Mouse (Mus musculus): ENCODE measurements around the gene Ube2o. TPM values are rescaled to one million over a fixed set of nuclear protein-coding genes. Genes with fewer than 3 reads are reported as not detected.
A peak's percentile ranks its signal among the peaks of the same experiment; 100 is the strongest.

Gene Ube2o
- total RNA-seq, 2 experiments from 2014 or later: 43.3 to 49.2 TPM

DNA sequence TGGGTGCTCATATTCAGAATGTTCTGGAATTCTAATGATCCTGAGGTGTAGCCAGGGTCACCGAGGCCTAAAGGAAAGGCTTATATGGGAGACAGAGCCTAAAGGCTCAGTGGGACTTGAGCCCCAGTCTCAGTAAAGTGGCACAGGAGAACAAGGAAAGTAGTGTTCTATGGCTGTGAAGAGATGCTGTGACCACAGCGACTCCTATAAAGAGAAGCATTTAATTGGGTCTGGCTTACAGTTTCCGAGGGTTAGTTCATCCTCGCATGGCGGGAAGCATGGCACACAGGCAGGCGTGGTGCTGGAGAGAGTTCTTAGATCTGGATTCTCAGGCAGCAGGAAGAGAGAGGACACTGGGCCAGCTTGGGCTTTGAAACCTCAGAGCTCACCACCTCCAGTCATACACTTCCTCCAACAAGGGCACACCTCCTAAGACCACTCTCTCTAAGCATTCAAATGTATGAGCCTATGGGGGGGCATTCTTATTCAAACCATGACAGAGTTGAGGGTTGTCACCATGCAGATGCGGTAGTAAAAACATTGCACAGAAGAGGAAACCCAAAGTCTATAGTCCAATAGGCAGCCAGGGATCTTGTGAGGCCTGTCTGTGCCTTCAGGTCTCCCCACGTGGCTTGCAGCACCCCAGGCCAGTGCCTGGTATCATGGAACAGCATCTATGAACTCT lies 52.5 kb downstream of the Ube2o start:
- intact Hi-C loops (cut with DNase I): no loop called here
- no peak for DNase-seq

DNA sequence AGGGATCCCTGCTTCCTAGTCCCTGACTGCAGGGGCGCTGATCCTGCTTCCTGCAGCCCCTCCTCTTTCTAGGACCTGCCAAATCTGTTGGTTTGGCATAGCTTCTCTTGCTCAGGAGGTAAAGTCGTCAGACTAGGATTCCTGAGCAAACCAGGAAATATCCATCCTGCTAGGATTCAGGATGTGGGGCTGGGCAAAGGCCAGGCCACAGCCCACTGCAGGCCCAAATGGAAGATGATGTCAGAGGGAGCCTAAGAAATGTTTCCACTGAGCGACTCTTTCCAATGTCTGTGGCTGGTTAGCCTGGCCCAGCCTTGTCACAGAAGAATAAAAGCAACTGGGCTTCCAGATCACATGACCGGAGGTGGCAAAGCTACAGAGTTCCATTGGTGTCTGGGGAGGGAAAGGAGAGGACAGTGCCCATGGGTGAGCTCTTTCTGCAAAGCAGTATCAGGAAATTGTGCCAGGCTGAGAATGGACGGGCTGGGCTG lies 57.5 kb downstream of the Ube2o start:
- intact Hi-C loops (cut with DNase I): no loop called here

DNA sequence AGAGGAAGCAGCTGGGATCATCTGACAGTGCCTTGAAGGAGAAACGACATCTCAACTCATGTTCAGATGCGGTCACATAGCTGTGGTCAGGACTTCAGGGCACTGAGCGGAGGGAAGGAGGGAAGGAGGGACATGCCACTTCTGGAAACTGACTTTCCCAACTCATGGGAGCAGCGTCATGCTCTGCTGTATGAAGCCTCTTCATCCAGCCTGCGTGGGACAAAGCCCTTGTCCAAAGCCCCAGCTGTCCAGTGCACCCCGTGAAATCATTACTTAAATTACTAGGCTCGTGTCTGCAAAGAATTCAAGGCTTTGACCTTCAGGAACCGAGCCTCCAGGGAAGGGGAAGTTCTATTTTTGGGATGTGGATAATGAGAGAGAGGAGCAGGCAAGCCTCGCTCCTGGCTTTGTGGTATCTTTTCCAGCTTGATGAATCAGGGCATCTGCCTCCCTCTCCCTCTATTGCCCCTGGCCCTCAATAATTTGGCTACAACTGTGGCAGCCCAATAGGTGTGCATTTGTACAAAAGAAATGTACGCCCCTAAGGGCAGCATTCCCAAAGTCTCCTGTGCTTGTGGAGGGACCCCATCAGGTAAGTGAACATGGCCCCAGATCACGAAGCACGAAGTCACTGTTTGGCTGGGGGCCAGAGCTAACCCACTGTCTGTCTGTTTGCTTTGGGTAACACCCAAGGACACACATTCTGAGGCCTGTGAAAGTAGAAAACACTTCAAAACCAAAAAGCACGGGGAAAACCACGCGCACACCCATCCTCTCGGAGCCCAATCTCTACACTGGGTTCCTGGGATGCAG lies 58.2 kb downstream of the Ube2o start:
- intact Hi-C loops (cut with DNase I): no loop called here
- peak in 1 of 2 experiments; percentile 51 for DNase-seq

More for the DNA sequence above, 57.5 kb downstream of the Ube2o start:
- peak; percentile 36 to 63 for DNase-seq

DNA sequence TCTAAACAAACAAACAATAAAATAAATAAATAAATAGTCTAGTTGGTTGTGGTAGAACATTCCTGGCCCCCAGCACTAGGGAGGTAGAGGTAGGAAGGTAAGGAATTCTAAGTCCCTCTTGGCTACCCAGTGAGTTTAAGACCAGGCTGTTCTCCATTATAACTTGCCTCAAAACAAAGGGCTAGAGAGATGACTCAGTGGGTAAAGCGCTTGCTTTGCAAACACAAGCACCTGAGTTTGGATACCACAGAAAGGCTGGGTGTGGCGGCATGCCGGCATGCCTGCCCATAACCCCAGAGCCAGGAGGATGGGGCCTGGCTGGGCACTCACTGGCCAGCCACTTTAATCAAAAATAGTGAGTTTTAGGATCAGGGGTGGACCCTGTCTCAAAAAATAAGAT lies 59.2 kb downstream of the Ube2o start:
- intact Hi-C loops (cut with DNase I): no loop called here
- DNase-seq: no peak

DNA sequence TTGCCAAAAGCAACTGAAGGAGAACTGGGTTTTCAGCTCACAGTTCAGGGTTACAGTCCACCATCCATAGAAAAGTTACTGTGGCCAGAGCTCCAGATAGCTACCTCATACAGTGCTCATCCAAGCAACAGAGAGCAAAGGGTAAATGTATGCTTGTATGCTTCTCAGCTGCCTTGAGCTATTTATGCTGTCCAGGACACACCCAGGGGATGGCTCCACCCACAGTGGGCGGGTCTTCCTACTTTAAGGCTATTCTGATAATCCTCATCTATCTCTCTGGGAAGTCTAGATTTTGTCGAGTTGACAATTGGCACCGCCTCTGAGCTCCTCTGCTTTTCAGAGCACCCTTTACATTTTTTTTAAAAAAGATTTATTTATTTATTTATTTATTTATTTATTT lies 60.1 kb downstream of the Ube2o start:
- no peak for DNase-seq
- intact Hi-C loops (cut with DNase I): no loop called here

DNA sequence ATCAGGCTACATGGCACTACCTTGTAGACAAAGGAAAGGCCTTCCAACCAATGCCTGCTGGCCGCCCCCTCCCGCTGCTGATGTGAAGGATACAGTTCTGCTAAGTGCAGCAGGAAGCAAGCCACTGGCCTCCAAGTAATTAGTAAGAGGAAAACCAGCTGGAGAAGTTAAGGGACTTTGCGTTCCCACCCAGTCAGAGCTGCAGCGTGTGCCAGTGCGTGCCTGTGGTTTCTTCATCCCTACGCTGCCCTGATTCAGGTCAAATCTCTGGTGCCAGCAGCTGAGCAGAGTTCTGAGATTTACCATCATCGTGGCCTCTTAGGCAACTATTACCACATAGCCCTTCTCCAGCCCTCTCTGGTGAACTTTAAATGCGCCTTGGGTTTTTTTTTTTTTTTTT lies 62.8 kb downstream of the Ube2o start:
- intact Hi-C loops (cut with DNase I): no loop called here
- DNase-seq: peak; percentile 46 to 55

DNA sequence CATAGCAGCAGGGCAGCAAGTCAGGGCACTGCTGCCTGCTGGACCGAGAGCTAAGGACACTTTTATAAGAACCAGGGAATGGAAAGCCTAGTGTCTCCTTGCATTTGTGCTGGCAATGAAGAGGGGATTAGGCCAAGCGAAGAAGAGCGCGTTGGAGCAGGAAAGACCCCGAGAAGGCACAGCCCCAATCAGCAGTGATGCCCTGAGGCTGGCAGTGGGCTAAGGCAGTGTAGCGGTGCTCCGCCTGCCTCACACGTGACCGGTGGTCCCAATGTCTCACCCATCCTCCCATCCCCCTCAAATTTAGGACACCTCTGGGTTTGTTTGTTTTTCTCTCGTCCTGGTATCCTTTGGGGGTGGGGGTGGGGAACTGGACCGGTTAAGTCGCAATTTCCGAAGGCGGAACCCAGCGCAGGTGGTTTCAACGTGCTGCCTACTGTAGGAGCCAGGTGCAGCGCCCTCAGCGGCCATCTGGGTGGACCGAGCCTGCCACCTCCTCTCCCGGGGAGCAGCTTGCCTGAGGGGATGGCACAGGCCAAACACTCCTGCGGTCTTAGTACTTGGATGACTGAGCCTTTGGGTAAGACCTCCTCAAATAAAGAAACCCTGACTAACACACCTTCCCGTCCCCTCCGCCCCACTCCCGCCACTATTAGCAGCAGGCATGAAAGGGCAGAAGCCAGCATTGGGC lies 65.8 kb downstream of the Ube2o start:
- intact Hi-C loops (cut with DNase I): no loop called here
- no peak for DNase-seq

DNA sequence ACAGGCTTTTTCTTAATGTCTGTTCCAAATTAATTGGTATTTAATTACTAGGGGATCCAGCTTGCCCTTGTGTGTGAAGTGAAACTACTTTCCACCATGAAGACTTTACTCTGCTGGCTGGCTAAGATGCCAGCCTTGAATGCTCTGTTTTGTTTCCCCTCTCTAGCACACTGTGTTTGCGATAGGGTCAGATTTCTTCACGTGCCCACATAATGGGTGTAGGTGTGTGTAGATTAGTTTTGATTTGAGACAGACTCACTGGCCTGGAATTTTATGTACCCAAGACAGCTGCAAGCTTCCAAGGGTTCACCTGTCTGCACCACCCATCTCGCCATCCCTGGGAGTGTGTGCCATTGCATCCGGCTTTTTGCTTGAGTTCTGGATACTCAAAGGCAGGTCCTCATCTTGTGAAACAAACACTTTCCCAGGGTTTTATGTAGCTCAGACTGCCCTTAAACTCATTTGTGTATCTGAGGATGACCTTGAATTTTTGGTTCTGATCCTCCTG lies 67.7 kb downstream of the Ube2o start:
- intact Hi-C loops (cut with DNase I): no loop called here
- no peak for DNase-seq

DNA sequence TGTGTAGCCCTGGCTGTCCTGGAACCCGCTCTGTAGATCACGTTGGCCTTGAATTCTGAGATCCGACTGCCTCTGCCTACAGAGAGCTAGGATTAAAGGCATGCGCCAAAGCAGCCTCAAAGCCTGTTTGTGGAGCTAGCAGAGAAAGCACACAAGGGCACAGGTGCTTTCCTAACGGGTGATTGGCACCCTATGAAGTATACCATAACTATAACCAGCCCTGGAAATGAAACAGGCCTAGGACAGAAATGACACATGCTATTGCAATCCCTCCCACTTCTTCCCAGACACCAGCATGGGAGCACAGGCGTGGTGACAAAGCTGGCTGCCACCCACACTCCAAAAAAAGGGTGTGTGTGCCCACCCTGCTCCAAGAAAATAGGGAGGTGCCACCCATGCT lies 68.3 kb downstream of the Ube2o start:
- intact Hi-C loops (cut with DNase I): no loop called here
- no peak for DNase-seq

DNA sequence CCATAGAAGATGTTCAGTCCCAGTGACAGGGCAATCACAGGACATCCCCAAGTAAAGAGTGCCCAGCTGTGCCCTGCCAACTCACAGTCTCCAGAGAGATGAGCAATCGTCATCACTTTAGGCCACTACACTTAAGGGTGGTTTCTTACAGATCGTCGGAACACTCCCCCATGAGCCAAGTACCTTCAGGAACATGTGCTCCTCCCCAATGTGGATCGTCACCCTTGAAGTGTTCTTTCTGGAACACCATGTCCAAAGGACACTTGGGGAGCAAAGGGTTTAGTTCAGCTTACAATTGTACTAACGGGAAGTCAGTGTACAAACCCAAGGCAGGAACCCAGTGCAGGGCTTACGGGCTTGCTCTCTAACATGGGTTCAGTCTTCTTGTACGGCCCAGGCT lies 69.1 kb downstream of the Ube2o start:
- intact Hi-C loops (cut with DNase I): no loop called here

DNA sequence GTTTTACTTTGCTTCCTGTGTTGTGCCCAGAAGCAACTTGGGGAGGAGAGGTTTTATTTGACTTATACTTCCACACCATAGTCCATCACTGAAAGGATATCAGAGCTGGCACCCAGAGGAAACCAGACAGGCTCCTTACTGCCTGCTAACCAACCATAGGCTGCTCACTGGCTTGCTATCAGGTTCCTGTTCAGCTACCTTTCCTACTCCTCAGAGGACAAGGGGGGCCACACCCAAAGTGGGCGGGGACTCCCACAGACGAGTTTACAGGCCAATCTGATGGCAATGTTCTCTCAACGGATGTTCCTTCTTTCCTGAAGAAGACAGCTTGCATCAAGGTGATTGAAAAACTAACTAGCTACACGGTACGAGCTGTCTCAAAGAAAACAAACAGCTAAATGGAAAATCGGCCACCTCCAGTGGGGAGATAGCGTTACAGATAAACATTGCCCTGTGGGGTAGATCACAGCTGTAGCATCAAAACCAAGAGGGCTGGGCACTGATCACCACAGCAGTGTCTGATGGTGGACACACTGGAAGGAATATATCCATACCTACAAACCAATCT lies 69.9 kb downstream of the Ube2o start:
- DNase-seq: no peak
- intact Hi-C loops (cut with DNase I): no loop called here

More for the DNA sequence above, 69.1 kb downstream of the Ube2o start:
- DNase-seq: no peak

DNA sequence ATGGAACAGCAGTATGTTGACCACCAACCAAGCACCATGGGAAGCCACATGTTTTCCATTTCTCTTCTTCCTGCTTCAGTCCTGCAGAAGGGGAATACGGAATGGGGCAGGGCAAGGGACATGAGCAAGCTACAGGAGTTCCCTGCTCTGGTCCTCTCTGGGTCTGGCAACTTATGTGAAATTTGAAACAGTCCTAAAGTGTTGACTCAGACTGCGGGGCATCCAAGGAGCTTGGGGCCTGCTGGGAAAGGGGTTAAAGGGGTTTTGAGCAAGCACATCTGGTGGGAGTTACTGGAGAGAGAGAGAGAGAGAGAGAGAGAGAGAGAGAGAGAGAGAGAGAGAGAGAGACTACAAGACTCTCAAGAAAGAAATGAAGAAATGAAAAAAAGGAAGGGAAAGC lies 72.6 kb downstream of the Ube2o start:
- intact Hi-C loops (cut with DNase I): no loop called here
- DNase-seq: no peak

DNA sequence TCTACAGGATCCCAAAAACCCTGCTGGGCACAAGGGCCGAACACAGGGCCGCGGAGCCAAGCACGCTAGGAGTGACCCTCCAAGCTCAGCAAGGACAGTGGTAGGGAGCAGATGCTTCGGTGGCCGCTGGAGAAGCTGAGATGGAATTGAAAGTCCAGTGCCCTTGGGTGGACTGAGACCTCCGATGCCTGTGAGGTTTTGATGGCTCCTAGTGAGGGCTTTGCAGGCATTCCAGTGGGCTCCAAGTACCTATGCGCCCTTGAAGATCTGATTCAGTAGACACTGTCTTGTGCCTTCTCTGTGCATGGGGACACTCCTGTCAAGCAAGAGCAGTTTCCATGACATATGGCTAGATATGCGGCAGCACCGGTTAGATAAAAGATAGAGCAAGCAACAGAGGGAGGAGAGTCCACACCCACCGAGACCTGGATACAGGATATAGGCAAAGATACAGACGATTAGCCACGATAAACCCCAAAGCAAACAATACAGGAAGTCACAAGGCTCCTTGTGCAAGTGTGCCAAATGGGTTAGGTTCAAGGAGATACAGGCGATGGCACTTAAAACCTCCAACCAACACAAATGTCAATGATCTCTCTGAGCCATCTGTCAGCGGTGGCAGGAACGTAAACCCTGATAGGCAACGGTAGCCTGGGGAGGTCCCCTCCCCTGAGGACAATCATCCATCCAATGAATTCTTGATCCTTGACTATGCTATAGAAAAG lies 74.9 kb downstream of the Ube2o start:
- intact Hi-C loops (cut with DNase I): no loop called here
- DNase-seq: no peak

DNA sequence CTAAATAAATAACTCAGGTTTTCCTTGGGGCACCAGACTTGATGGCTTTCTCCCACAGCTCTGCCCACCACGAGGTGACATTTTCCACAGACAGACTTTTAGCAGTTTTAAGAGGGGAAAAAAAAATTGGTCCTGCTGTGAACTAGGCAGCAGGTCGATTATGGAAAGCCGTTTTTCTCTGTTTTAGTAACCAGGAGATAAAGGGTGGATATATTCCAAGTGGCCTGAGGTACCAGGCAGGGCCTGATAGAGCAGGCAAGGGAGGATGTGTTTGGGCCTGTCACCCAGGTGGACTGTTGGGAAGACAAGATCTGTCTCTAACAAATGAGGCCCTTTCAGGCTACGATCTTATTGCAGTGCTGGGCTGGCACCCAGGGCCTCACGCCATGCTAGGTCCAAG lies 75.7 kb downstream of the Ube2o start:
- intact Hi-C loops (cut with DNase I): no loop called here
- DNase-seq: no peak

DNA sequence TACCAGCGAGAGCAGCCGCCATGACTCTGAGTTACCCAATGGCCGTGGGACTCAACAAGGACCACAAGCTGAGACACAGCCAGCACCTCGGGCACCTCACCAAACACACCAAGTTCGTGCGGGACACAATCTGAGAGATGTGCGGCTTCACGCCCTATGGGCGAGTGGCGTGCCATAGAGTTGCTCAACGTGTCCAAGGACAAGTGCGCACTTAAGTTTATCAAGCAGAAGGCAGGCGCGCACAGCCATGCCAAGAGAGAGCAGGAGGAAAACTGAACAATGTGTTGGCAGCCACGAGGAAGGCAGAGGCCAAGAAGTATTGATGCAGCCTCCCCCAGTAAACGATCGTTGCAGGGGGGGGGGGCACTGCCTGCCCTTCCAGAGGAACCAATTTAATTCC lies 76.7 kb downstream of the Ube2o start:
- intact Hi-C loops (cut with DNase I): no loop called here
- DNase-seq: peak; percentile 25 to 30

DNA sequence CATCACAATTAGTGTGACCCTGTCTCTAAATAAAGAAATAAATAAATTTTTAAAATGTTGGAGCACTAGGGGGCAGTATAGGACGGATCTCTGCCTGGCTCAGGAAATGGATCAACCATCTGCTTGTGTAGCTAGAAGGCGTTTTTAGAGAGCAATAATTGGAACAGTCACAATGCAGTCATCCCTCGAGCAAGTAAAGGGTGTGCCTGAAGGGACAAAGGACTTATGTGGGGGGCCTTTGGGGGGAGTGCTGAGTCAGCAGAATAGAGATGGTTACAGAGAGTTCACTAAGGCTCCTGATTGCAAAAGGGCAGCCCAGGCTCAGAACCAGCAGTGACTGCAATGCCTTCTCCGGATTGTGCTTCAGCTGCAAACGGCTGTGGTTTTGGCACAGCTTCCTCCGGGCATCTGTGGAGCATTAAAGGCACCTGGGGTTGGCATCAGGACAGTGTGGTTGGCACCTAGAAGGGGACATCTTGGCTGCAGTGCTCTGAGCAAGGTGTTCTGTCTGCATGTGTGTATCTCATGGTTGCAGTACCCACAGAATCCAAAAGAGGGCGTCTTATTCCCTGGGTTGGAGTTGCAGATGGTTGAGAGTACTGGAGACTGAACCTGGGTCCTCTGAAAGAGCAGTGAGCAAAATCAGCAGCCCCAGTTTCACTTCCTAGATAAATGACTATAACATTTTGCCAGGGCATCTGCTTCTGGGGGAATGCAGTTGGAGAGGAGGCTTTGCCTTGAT lies 80.1 kb downstream of the Ube2o start:
- intact Hi-C loops (cut with DNase I): loop anchor here (1.0 to 2.0 kb wide), 2 partner anchors 33 to 126 kb away; partner anchors contain the start of gene Rhbdf2
- DNase-seq: peak; percentile 35 to 58

DNA sequence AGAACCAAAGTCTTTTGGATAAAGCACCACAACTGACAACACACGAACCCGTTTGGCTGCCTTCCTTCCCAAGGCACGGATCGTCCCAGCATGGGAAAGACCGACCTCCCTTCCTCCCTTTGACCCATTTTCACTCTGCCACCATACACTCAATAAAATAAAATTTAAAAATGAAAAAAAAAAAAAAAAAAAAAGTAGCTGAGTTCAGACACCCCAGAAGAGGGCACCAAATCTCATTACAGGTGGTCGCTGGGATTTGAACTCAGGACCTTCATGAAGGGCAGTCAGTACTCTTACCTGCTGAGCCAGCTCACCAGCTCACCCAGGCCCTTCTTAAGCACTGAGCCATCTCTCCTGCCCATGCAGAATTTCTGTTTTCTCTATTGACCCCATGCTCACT lies 82.2 kb downstream of the Ube2o start:
- DNase-seq: no peak
- intact Hi-C loops (cut with DNase I): no loop called here

DNA sequence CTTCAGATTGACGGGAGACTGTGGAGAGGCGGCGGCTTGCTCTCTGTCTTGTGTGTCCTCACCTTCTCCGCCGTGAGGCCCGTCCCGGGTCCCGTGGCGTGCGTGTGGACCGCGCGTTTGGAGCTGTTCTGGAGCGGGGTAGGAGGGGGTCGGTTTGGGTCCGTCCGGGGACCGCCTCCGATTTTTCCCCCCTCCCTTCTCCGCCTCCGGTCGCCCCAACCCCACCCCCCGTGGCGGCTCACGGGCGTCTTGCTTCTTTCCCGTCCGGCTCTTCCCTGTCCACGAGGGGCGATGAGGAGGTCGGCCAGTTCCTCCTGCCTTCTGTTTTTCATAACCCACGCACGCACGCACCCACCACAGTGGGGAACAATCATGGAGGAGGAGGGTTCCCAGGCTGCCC lies 82.7 kb downstream of the Ube2o start:
- DNase-seq: no peak
- intact Hi-C loops (cut with DNase I): no loop called here

DNA sequence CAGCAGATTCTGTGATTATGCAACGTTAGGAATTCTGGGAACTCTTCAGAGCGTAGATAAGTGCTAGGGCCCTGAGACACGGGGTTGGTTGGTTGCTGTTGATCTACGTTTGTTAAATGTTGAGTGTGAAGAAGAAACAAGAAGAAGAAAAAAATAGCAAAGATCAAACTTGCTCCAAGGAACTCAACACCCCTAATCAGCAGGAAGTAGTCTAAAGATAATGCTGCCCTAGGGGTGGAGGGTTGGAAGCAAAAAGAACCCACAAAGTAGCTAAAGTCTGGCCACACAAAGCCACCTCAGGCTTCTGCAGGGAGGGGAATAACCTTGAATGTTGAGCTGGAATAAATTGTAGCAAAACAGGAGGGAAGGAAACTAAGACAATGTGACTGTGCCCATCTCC lies 83.9 kb downstream of the Ube2o start:
- DNase-seq: no peak
- intact Hi-C loops (cut with DNase I): no loop called here
